Mouse (Mus musculus) embryonic facial prominence, embryonic 11.5 days (tissue): ENCODE data around the gene Rnf25. TPM values are rescaled to one million over a fixed set of nuclear protein-coding genes. Genes with fewer than 3 reads are reported as not detected.

Experiments
- ATAC-seq: fragments of 200-750 bp; cut with Nextera tagmentation; replicated peaks from 2 replicates; pipeline ENCODE4 v1.8.0; 2017; ENCODE audit warnings: low read depth; ENCODE audit not compliant: insufficient number of reproducible peaks, low FRiP score, low TSS enrichment
- DNase-seq: peaks from one replicate; pipeline ENCODE4 v3.0.0-alpha.2; 2015; ENCODE audit warnings: low spot score
- H3K27ac ChIP-seq: fragments of 300-500 bp; sonication (generic); replicated peaks from 2 replicates; pipeline ENCODE4 v1.5.1; 2014; ENCODE audit warnings: mild to moderate bottlenecking, low read depth, low read length, control low read depth
- H3K27me3 ChIP-seq: fragments of 300-500 bp; sonication (generic); 2 replicates; pipeline ENCODE4 v1.6.1; 2014; ENCODE audit warnings: mild to moderate bottlenecking, low read length, moderate library complexity, mixed read lengths; ENCODE audit not compliant: control insufficient read depth, insufficient read depth
- H3K36me3 ChIP-seq: fragments of 300-500 bp; sonication (generic); replicated peaks from 2 replicates; pipeline ENCODE4 v1.6.1; 2014; ENCODE audit warnings: low read depth, mild to moderate bottlenecking, low read length, moderate library complexity, mixed read lengths; ENCODE audit not compliant: control insufficient read depth, insufficient read depth
- H3K4me1 ChIP-seq: fragments of 300-500 bp; sonication (generic); 2 replicates; pipeline ENCODE4 v1.6.1; 2014; ENCODE audit warnings: low read length, mixed read lengths; ENCODE audit not compliant: control insufficient read depth, insufficient read depth
- H3K4me2 ChIP-seq: fragments of 300-500 bp; sonication (generic); 2 replicates; pipeline ENCODE4 v1.6.1; 2014; ENCODE audit warnings: low read depth, mild to moderate bottlenecking, control low read depth, low read length, moderate library complexity
- H3K4me3 ChIP-seq: fragments of 300-500 bp; sonication (generic); 2 replicates; pipeline ENCODE4 v1.5.1; 2014; ENCODE audit warnings: low read depth, low read length, control low read depth
- H3K9ac ChIP-seq: fragments of 300-500 bp; sonication (generic); replicated peaks from 2 replicates; pipeline ENCODE4 v1.6.1; 2014; ENCODE audit warnings: mild to moderate bottlenecking, control low read depth, low read length
- H3K9me3 ChIP-seq: fragments of 300-500 bp; sonication (generic); replicated peaks from 2 replicates; pipeline ENCODE4 v1.6.1; 2016; ENCODE audit warnings: mild to moderate bottlenecking, low read length, inconsistent platforms, mixed read lengths; ENCODE audit not compliant: control insufficient read depth
- WGBS: fragments of 180-500 bp; shearing (Covaris S2); extraction: QIAGEN DNeasy Blood & Tissue Kit; methylation state at CpG from one replicate; pipeline ENCODE4 v1.1.7; 2014; 5-methylcytosine and 5-hydroxymethylcytosine counted together
- polyA plus RNA-seq: library from polyadenylated mRNA; unstranded; fragments of >200 nt; fragmentation: Nextera tagmentation; extraction: Ambion mirVana; gene quantifications from 2 replicates; pipeline ENCODE4 v1.2.1, GENCODE M21; 2014

Gene Rnf25
- polyA plus RNA-seq, result 9.4 TPM in 2 replicates

DNA sequence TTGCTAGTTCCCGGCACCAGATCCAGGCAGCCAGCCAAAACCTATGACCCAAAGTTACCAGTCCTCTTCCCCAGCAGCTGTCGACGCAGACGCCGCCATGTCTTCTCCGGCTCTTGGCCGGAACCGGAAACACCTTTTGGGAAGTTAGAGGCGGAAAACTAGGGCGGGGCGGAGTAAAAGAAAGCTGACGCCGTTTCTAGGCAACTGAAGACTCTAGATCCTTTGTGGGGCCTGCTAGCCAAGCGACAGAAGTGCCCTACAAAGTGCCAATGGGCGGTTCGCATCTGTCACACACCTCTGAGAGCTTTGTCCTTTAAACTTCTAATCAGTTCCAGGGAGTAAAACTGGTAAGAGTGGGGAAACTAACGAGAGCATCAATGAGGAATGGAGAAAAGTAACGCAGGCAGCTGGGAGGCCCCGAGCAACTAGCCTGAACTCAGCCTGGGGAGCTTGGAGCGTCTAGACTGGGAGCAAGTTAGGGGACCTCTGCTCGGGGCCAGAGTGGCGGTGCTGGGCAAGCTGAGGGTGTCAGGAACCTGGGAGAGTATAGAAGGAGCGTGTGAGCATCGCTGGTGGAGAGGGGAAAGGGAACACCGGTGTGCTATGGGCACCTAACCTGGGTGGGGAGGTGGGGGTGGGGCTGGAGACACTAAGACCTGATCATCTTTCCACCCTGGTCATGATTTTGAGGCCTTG lies at the start of gene Rnf25, which contains the start of gene Stk36:
Gene Rnf25 (minus strand): TSS at position 131 of the 696 bp plus-strand sequence.
Gene Stk36 (plus strand): TSS at position 179 of the 696 bp plus-strand sequence.
- no peaks in the 10 kb centered on the region for H3K4me1 ChIP-seq
- no peak within 1 kb of the TSS for H3K27ac ChIP-seq
- 8% methylated on average over 25 of the region's 25 CpGs for WGBS
- peak; percentile 77 for ATAC-seq
- H3K27me3 ChIP-seq, result no peaks in the 10 kb centered on the region
- H3K9ac ChIP-seq, result peak within 1 kb of the TSS; percentile 80
- H3K9me3 ChIP-seq, result no peaks in the 10 kb centered on the region
- peak within 1 kb of the TSS; percentile 46 for H3K4me2 ChIP-seq
- no peaks in the 10 kb centered on the region; the same call in 1 of the 2 replicates for H3K36me3 ChIP-seq
- peak; percentile 97 for DNase-seq
- H3K4me3 ChIP-seq, result peak within 1 kb of the TSS; percentile 87

DNA sequence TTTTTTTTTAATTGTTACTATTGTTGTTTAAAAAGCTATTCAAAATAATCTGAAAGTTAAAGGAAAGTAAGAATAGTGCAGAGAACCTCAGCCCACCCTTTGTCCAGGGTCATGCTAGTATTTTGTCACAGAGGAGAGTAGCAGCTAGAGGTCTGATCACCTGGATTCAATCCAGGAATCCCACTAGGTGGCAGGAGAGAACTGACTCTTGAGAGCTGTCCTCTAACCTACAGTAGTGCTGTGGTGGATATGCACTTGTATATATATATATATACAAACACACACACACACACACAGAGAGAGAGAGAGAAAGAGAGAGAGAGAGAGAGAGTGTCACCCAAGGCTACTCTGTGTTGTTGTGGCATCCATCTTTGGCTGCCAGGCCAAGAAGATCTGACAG lies 42.7 kb upstream of the Rnf25 start:
- no peaks in the 10 kb centered on the region for H3K27me3 ChIP-seq
- DNase-seq (peak; percentile 63), ATAC-seq (no peak)
- no peaks in the 10 kb centered on the region for H3K36me3 ChIP-seq
- no peak overlapping the region for H3K4me3 ChIP-seq
- no peaks in the 10 kb centered on the region for H3K4me1 ChIP-seq
- H3K9me3 ChIP-seq, result no peaks in the 10 kb centered on the region
- no peak overlapping the region for H3K4me2 ChIP-seq
- no peak overlapping the region for H3K27ac ChIP-seq
- H3K9ac ChIP-seq, result no peak overlapping the region

DNA sequence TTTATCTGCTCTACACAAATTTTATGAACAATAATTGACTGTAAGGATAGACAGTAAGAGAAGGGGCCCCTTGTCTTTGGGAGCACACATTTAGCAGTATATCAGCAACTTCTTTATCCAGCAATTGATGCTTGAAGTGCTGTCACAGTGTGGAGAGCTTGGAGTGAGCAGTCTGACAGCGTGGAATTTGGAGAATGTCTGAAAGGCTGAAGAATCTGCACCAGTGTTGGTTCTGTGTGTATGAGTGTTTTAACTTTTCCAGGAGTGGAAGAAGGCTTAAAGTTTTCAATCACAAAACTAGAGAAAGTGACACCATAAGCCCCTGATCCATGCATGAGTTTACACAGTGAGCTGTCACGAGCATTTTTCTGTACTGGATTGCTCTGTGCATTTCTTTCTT lies 42.3 kb upstream of the Rnf25 start:
- Histone ChIP-seq H3K9ac (no peak overlapping the region), H3K27me3 (no peaks in the 10 kb centered on the region), H3K4me1 (no peaks in the 10 kb centered on the region), H3K36me3 (no peaks in the 10 kb centered on the region), H3K4me3 (no peak overlapping the region), H3K9me3 (no peaks in the 10 kb centered on the region), H3K27ac (no peak overlapping the region), H3K4me2 (no peak overlapping the region)
- DNase-seq, result no peak
- ATAC-seq, result no peak
- WGBS, result 71% methylated on average over 2 of the region's 2 CpGs

GRCm38 (mm10) chr1:74632734-74633133 lies 31.5 kb upstream of the Rnf25 start:
- H3K4me2 ChIP-seq, result no peak overlapping the region
- DNase-seq (no peak), ATAC-seq (no peak)
- no peaks in the 10 kb centered on the region for H3K4me1 ChIP-seq
- H3K27ac ChIP-seq, result no peak overlapping the region
- no peak overlapping the region for H3K4me3 ChIP-seq
- 89% methylated on average over 4 of the region's 4 CpGs for WGBS
- H3K36me3 ChIP-seq, result no peaks in the 10 kb centered on the region
- H3K9me3 ChIP-seq, result no peaks in the 10 kb centered on the region
- no peaks in the 10 kb centered on the region for H3K27me3 ChIP-seq
- no peak overlapping the region for H3K9ac ChIP-seq

GRCm38 (mm10) chr1:74628001-74628400 lies 26.8 kb upstream of the Rnf25 start:
- ATAC-seq, result no peak
- Histone ChIP-seq H3K9me3 (no peaks in the 10 kb centered on the region), H3K36me3 (no peaks in the 10 kb centered on the region), H3K4me1 (no peaks in the 10 kb centered on the region), H3K4me3 (no peak overlapping the region), H3K4me2 (no peak overlapping the region), H3K27me3 (no peaks in the 10 kb centered on the region), H3K9ac (no peak overlapping the region), H3K27ac (no peak overlapping the region)
- no peak for DNase-seq
- 35% methylated on average over 7 of the region's 7 CpGs for WGBS

GRCm38 (mm10) chr1:74626076-74626475 lies 24.9 kb upstream of the Rnf25 start:
- no peak for DNase-seq
- Histone ChIP-seq H3K9ac (no peak overlapping the region), H3K4me1 (no peaks in the 10 kb centered on the region), H3K27me3 (no peaks in the 10 kb centered on the region), H3K4me2 (no peak overlapping the region), H3K4me3 (no peak overlapping the region), H3K27ac (no peak overlapping the region), H3K9me3 (no peaks in the 10 kb centered on the region), H3K36me3 (no peaks in the 10 kb centered on the region)
- WGBS, result 84% methylated on average over 4 of the region's 4 CpGs
- no peak for ATAC-seq

DNA sequence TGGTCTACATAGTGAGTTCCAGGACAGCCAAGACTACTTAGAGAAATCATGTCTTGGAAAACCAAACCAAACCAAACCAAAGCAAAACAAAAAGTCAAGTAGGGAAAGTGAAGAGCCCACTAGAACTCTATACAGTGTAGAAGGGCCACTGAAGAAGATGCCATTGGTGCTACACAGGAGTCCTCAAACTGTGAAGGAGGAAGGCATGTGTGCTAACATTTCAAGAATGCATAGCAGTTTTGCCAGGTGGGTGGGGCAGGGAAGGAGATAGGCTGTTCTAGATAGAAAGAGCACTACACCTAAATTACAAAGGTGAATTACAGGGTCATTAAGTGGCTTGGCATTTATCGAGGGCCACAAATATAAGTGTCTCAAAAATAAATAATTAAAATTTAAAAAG lies 23.0 kb upstream of the Rnf25 start:
- 88% methylated on average over 1 of the region's 1 CpGs for WGBS
- H3K36me3 ChIP-seq, result no peaks in the 10 kb centered on the region
- no peak for ATAC-seq

GRCm38 (mm10) chr1:74600501-74601266 lies 513 bp downstream of the Rnf25 start:
- Histone ChIP-seq H3K36me3 (no peaks in the 10 kb centered on the region; the same call in 1 of the 2 replicates), H3K4me2 (peak overlapping the region; percentile 46), H3K27me3 (no peaks in the 10 kb centered on the region), H3K27ac (no peak overlapping the region), H3K4me1 (no peaks in the 10 kb centered on the region), H3K9me3 (no peaks in the 10 kb centered on the region), H3K9ac (peak overlapping the region; percentile 80), H3K4me3 (peak overlapping the region; percentile 87)
- WGBS, result 9% methylated on average over 23 of the region's 26 CpGs
- no peak for DNase-seq
- ATAC-seq, result peak; percentile 73

More for the DNA sequence above, 23.0 kb upstream of the Rnf25 start:
- Histone ChIP-seq H3K4me3 (no peak overlapping the region), H3K4me1 (no peaks in the 10 kb centered on the region), H3K9ac (no peak overlapping the region), H3K27me3 (no peaks in the 10 kb centered on the region), H3K4me2 (no peak overlapping the region), H3K27ac (no peak overlapping the region), H3K9me3 (no peaks in the 10 kb centered on the region)
- DNase-seq, result no peak
